Mouse (Mus musculus) kidney, adult 2 months (tissue): ENCODE measurements around the gene Wdr1.

Experiments
- CTCF ChIP-seq: fragments of 200-500 bp; conservative IDR thresholded peaks from 2 replicates; pipeline ENCODE4 v1.5.1; 2011; ENCODE audit warnings: low read depth, mild to moderate bottlenecking, control low read depth, low read length, moderate library complexity, mixed read lengths; ENCODE audit not compliant: insufficient read depth, insufficient read length
- POLR2A ChIP-seq: fragments of 200-500 bp; IDR thresholded peaks from one replicate; pipeline ENCODE4 v1.6.1; 2011; ENCODE audit warnings: low read depth, low read length, control low read depth

- TF ChIP-seq CTCF (no peak), POLR2A (no peak)
Observed at GRCm38 (mm10) chr5:38556406-38556805, 6.6 kb downstream of the Wdr1 start.
